Mouse (Mus musculus) spleen, adult 2 months (tissue): ENCODE measurements around the gene Grap2.

Source experiments
- CTCF ChIP-seq: fragments of 200-500 bp; IDR thresholded peaks from 2 replicates; pipeline ENCODE4 v1.5.1; 2011; ENCODE audit warnings: mild to moderate bottlenecking, inconsistent platforms; ENCODE audit not compliant: insufficient read depth, insufficient read length, insufficient replicate concordance; ENCODE audit errors: extremely low read depth
- POLR2A ChIP-seq: fragments of 200-500 bp; IDR thresholded peaks from 2 replicates; pipeline ENCODE4 v1.6.1; 2011; ENCODE audit warnings: low read depth, low read length, inconsistent platforms

DNA sequence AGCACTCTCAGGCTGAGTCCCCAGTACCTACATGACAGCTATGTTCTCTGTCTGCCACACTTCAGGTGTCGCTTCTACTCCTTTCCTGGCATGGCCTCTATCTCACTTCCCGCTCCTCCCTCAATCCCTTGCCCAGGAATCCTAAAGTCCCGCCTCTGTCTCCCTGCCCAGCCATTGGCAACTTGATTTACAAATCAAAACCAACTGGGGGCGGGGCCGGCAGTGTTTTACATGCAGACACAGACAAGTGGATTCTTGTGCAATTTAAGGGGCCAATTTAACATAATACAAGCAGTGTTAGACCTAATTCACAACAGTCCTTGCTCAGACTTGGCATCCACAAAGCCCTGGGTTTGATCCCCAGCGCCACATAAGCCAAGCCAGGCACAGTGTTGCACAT lies 31.6 kb downstream of the Grap2 start:
- TF ChIP-seq POLR2A (no peak), CTCF (no peak)
